Comparison of ENCODE assay signal across 17 mouse cellular contexts in genomic region chr8:122616181-122616905, GRCm38 (mm10). TPM values are rescaled to one million over a fixed set of nuclear protein-coding genes. Genes with fewer than 3 reads are reported as not detected.
A peak's percentile ranks its signal among the peaks of the same experiment; 100 is the strongest.
DNase-seq lines count a peak whose midpoint lies in the region; ATAC-seq lines count a peak whose summit lies in the region.
"Had no signal": no experiment of that assay in that cellular context is flagged by ENCODE, and none has a peak within 500 bp of the region (broad histone marks: within the 10 kb centered on the region; RNA-seq: fewer than 3 reads in every experiment).

No protein-coding gene starts in this region.

- H3K36me3 ChIP-seq in heart, embryonic 11.5 days (ENCODE audit: control insufficient read depth, insufficient read depth, low read length), result peaks cover 2% of the 10 kb centered on the region; the same call in 1 of the 2 replicates
- H3K36me3 ChIP-seq in neural tube, embryonic 12.5 days, result no peaks in the 10 kb centered on the region; the same call in 1 of the 2 replicates
- peaks cover 6% of the 10 kb centered on the region; the same call in 1 of the 2 replicates for H3K36me3 ChIP-seq in neural tube, embryonic 15.5 days
- H3K36me3 ChIP-seq in lung, embryonic 15.5 days, result 0 out of 2 replicates have a peak, but pooled peaks cover 3% of the 10 kb centered on the region

- no peak for ATAC-seq in heart, embryonic 11.5 days (replicated peaks; ENCODE audit: insufficient number of reproducible peaks, low FRiP score, low TSS enrichment)
- no peak for ATAC-seq in neural tube, embryonic 12.5 days (ENCODE audit: low FRiP score, low read depth)
- no peak for ATAC-seq in neural tube, embryonic 15.5 days (ENCODE audit: low FRiP score)
- ATAC-seq in lung, embryonic 15.5 days (ENCODE audit: borderline replicate concordance, extremely low read depth, low FRiP score, low TSS enrichment), result no peak
- ATAC-seq: activated CD4-positive, CD25-positive, alpha-beta regulatory T cell, adult 4 months; forebrain, postnatal 0 days had no signal

- H3K9ac ChIP-seq in heart, embryonic 11.5 days (ENCODE audit: low read depth, low read length), result no peak overlapping the region
- 0 out of 2 replicates have a peak overlapping the region, but pooled peaks have one; percentile 21 for H3K9ac ChIP-seq in neural tube, embryonic 12.5 days
- H3K9ac ChIP-seq in neural tube, embryonic 15.5 days (replicated peaks), result no peak overlapping the region
- no peak overlapping the region for H3K9ac ChIP-seq in lung, embryonic 15.5 days
- H3K9ac ChIP-seq: forebrain, postnatal 0 days; liver, embryonic 14.5 days; midbrain, embryonic 12.5 days had no signal

- DNase-seq in heart, adult 11 months, result peak; percentile 96
- peak; percentile 57 for DNase-seq in testis, postnatal 14 days (ENCODE audit: low spot score)
- DNase-seq in right cerebral cortex, adult 2 months (ENCODE audit: low spot score in 2 of 2), result no peak
- no peak for DNase-seq in liver
- DNase-seq: B cell, adult 2 months; cerebellum, adult 9-10 months; forebrain, postnatal 0 days; thymus, adult 18-20 months had no signal

- H3K4me1 ChIP-seq in heart, embryonic 11.5 days (ENCODE audit: control insufficient read depth, insufficient read depth, low read length), result peaks cover 13% of the 10 kb centered on the region
- H3K4me1 ChIP-seq in neural tube, embryonic 12.5 days, result peaks cover 32% of the 10 kb centered on the region
- H3K4me1 ChIP-seq in neural tube, embryonic 15.5 days, result peaks cover 23% of the 10 kb centered on the region
- H3K4me1 ChIP-seq in lung, embryonic 15.5 days, result peaks cover 30% of the 10 kb centered on the region

- no peaks in the 10 kb centered on the region; the same call in 1 of the 2 replicates for H3K27me3 ChIP-seq in heart, embryonic 11.5 days (ENCODE audit: control insufficient read depth, insufficient read depth, low read length)
- H3K27me3 ChIP-seq in neural tube, embryonic 12.5 days (replicated peaks), result no peaks in the 10 kb centered on the region
- H3K27me3 ChIP-seq in neural tube, embryonic 15.5 days (replicated peaks), result no peaks in the 10 kb centered on the region
- no peaks in the 10 kb centered on the region for H3K27me3 ChIP-seq in lung, embryonic 15.5 days
- H3K27me3 ChIP-seq: midbrain, embryonic 12.5 days had no signal

- H3K4me2 ChIP-seq in heart, embryonic 11.5 days, result no peak overlapping the region
- H3K4me2 ChIP-seq in neural tube, embryonic 12.5 days (replicated peaks), result no peak overlapping the region
- H3K4me2 ChIP-seq in neural tube, embryonic 15.5 days, result no peak overlapping the region
- no peak overlapping the region for H3K4me2 ChIP-seq in lung, embryonic 15.5 days
- H3K4me2 ChIP-seq: midbrain, embryonic 12.5 days had no signal

- no peak overlapping the region for H3K4me3 ChIP-seq in heart, embryonic 11.5 days (ENCODE audit: low read depth, low read length)
- no peak overlapping the region for H3K4me3 ChIP-seq in neural tube, embryonic 12.5 days
- no peak overlapping the region for H3K4me3 ChIP-seq in neural tube, embryonic 15.5 days (replicated peaks)
- H3K4me3 ChIP-seq in lung, embryonic 15.5 days, result no peak overlapping the region
- H3K4me3 ChIP-seq: midbrain, embryonic 12.5 days had no signal

- no peaks in the 10 kb centered on the region for H3K9me3 ChIP-seq in heart, embryonic 11.5 days (replicated peaks; ENCODE audit: control insufficient read depth, low read length)
- H3K9me3 ChIP-seq in neural tube, embryonic 12.5 days, result no peaks in the 10 kb centered on the region
- no peaks in the 10 kb centered on the region for H3K9me3 ChIP-seq in neural tube, embryonic 15.5 days (replicated peaks)
- no peaks in the 10 kb centered on the region for H3K9me3 ChIP-seq in lung, embryonic 15.5 days
- H3K9me3 ChIP-seq: G1E; midbrain, embryonic 12.5 days had no signal

- H3K27ac ChIP-seq in heart, embryonic 11.5 days (ENCODE audit: low read depth, low read length), result no peak overlapping the region
- H3K27ac ChIP-seq in neural tube, embryonic 12.5 days, result no peak overlapping the region
- no peak overlapping the region for H3K27ac ChIP-seq in neural tube, embryonic 15.5 days (replicated peaks)
- peak overlapping the region; percentile 53; the same call in 1 of the 2 replicates for H3K27ac ChIP-seq in lung, embryonic 15.5 days
- H3K27ac ChIP-seq: midbrain, embryonic 12.5 days had no signal

- WGBS in heart, embryonic 11.5 days (ENCODE audit: insufficient replicate concordance), result 69% methylated on average over 9 of the region's 9 CpGs
- 75% methylated on average over 9 of the region's 9 CpGs for WGBS in neural tube, embryonic 12.5 days
- 78% methylated on average over 9 of the region's 9 CpGs for WGBS in neural tube, embryonic 15.5 days
- WGBS in lung, embryonic 15.5 days, result 43% methylated on average over 9 of the region's 9 CpGs

RNA-seq across cellular contexts. Expression of gene Trappc2l, which starts 4.9 kb away (rescaled TPM):
- polyA plus RNA-seq in heart, embryonic 11.5 days (2014; fragmentation: Nextera tagmentation; extraction: Ambion mirVana), result 49.8 and 60.0 TPM in 2 replicates
- polyA plus RNA-seq in neural tube, embryonic 12.5 days (2016; fragmentation: Nextera tagmentation; extraction: Ambion mirVana), result 65.6 and 69.7 TPM in 2 replicates
- polyA plus RNA-seq in neural tube, embryonic 15.5 days (2015; fragmentation: Nextera tagmentation; extraction: Ambion mirVana), result 103 and 113 TPM in 2 replicates
- 49.5 and 53.0 TPM in 2 replicates for polyA plus RNA-seq in lung, embryonic 15.5 days (2015; fragmentation: Nextera tagmentation; extraction: Ambion mirVana)

RNA-seq across cellular contexts. Expression of gene Galns, which starts 5.1 kb away (rescaled TPM):
- 11.4 and 12.3 TPM in 2 replicates for polyA plus RNA-seq in heart, embryonic 11.5 days (2014; fragmentation: Nextera tagmentation; extraction: Ambion mirVana)
- polyA plus RNA-seq in neural tube, embryonic 12.5 days (2016; fragmentation: Nextera tagmentation; extraction: Ambion mirVana), result 4.6 and 6.2 TPM in 2 replicates
- polyA plus RNA-seq in neural tube, embryonic 15.5 days (2015; fragmentation: Nextera tagmentation; extraction: Ambion mirVana), result 6.7 and 9.5 TPM in 2 replicates
- 12.5 and 13.5 TPM in 2 replicates for polyA plus RNA-seq in lung, embryonic 15.5 days (2015; fragmentation: Nextera tagmentation; extraction: Ambion mirVana)

RNA-seq across cellular contexts. Expression of gene Pabpn1l, which starts 6.2 kb away (rescaled TPM):
- polyA plus RNA-seq in heart, embryonic 11.5 days (2014; fragmentation: Nextera tagmentation; extraction: Ambion mirVana), result not detected in 2 replicates
- polyA plus RNA-seq in neural tube, embryonic 12.5 days (2016; fragmentation: Nextera tagmentation; extraction: Ambion mirVana), result not detected in 2 replicates
- polyA plus RNA-seq in neural tube, embryonic 15.5 days (2015; fragmentation: Nextera tagmentation; extraction: Ambion mirVana), result 0.14 TPM in 1 of 2 replicates, not detected in the other
- not detected in 2 replicates for polyA plus RNA-seq in lung, embryonic 15.5 days (2015; fragmentation: Nextera tagmentation; extraction: Ambion mirVana)
- polyA plus RNA-seq: activated CD4-positive, CD25-positive, alpha-beta regulatory T cell, adult 4 months; forebrain, postnatal 0 days; G1E; heart, embryonic 14.5 days; liver, embryonic 14.5 days; midbrain, embryonic 12.5 days had no signal

RNA-seq across cellular contexts. Expression of gene Aprt, which starts 39.6 kb away (rescaled TPM):
- 250 and 262 TPM in 2 replicates for polyA plus RNA-seq in heart, embryonic 11.5 days (2014; fragmentation: Nextera tagmentation; extraction: Ambion mirVana)
- 182 and 194 TPM in 2 replicates for polyA plus RNA-seq in neural tube, embryonic 12.5 days (2016; fragmentation: Nextera tagmentation; extraction: Ambion mirVana)
- 189 and 207 TPM in 2 replicates for polyA plus RNA-seq in neural tube, embryonic 15.5 days (2015; fragmentation: Nextera tagmentation; extraction: Ambion mirVana)
- 314 and 327 TPM in 2 replicates for polyA plus RNA-seq in lung, embryonic 15.5 days (2015; fragmentation: Nextera tagmentation; extraction: Ambion mirVana)

RNA-seq across cellular contexts. Expression of gene Cdt1, which starts 48.5 kb away (rescaled TPM):
- 29.5 and 30.4 TPM in 2 replicates for polyA plus RNA-seq in heart, embryonic 11.5 days (2014; fragmentation: Nextera tagmentation; extraction: Ambion mirVana)
- 22.8 and 25.9 TPM in 2 replicates for polyA plus RNA-seq in neural tube, embryonic 12.5 days (2016; fragmentation: Nextera tagmentation; extraction: Ambion mirVana)
- polyA plus RNA-seq in neural tube, embryonic 15.5 days (2015; fragmentation: Nextera tagmentation; extraction: Ambion mirVana), result 6.8 and 15.4 TPM in 2 replicates
- polyA plus RNA-seq in lung, embryonic 15.5 days (2015; fragmentation: Nextera tagmentation; extraction: Ambion mirVana), result 42.7 and 44.9 TPM in 2 replicates

Comparison
In these comparisons a context has a peak if more than half of its experiments do, and no peak if none do; other contexts are left out.
1. DNase-seq: peak in heart, adult 11 months (single experiment) and testis, postnatal 14 days (single experiment); none in right cerebral cortex, adult 2 months (0 of 2) and liver (single experiment).